Mouse (Mus musculus): ENCODE results near the gene Pck2.

DNA sequence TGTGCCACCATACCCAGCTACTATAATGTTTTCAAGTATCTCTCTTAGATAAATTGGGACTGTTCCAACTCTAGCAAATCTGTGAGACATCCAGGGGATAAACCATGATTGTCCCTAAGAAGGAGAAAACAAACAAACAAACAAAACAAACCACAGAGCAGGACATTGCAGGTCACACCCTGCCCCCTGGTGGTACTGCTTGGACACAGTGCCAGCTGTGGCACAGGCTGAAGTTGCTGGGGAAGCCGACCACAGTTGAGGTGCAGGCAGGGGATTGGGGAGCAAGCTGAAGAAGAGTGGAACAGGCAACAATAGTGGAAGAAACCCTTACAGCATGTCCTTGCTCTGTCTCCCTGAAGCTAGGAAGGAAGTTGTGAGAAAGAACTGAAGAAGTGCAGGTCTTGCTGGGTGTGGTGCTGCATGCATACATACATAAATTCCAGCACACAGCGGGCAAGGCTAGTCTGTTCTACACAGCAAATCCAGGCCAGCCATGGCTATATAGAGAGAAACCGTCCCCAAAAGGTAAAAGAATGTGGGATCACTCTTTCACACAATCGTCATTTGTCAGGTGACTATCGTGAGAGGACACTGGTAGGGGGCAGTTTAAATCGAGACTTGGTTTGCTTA is 3.8 kb upstream of the Pck2 start:
- TF ChIP-seq CTCF (IDR thresholded peaks at IDR 0.05), result peak; percentile 90
- TF ChIP-seq POLR2A (IDR thresholded peaks at IDR 0.05; ENCODE audit: insufficient read depth, low read depth, low read length), result no peak
- no peak for TF ChIP-seq EP300 (IDR thresholded peaks at IDR 0.05; ENCODE audit: insufficient read depth, low read depth, low read length)
